Mouse (Mus musculus): ENCODE measurements around the gene Gstcd. TPM values are rescaled to one million over a fixed set of nuclear protein-coding genes. Genes with fewer than 3 reads are reported as not detected.

Gstcd gene
- polyA plus RNA-seq, 1 experiment, result 18.7 TPM

DNA sequence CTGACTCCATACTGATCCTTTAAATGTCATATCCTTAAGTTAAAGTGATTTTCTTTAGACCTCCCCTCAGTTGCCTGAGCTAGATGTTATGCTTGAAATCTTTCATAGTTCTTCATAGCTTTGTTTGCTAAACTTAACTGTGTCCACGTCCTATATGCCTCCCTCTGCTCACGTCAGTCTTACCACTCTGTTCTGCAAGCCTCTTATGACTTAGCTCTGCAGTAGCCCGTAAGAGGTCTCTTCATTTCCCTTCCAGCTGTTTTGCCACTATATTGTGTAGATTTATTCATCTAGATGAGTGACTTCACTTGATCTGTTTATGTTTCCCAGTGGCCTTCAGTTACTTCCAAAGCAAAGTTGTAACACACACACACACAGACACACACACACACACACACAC, 12.6 kb upstream of the Gstcd start:
- peaks cover 2% of the 10 kb centered on the region for H3K36me3 ChIP-seq (ENCODE audit: control insufficient read depth, insufficient read depth, low read length)
- no peak for TF ChIP-seq POLR2A (IDR thresholded peaks at IDR 0.05; ENCODE audit: control insufficient read depth, low read depth, low read length)
- TF ChIP-seq CTCF (IDR thresholded peaks at IDR 0.05; ENCODE audit: control insufficient read depth, insufficient read depth, insufficient replicate concordance, low read depth, low read length), result no peak

GRCm38 (mm10) chr3:133103768-133104167, 11.9 kb upstream of the Gstcd start:
- Histone ChIP-seq H3K27me3 (ENCODE audit: control insufficient read depth, insufficient read depth, low read length) (no peaks in the 10 kb centered on the region), H3K4me1 (ENCODE audit: control insufficient read depth, insufficient read depth, low read length) (no peaks in the 10 kb centered on the region), H3K36me3 (ENCODE audit: control insufficient read depth, insufficient read depth, low read length) (peaks cover 1% of the 10 kb centered on the region), H3K27ac (ENCODE audit: control insufficient read depth, insufficient read depth, low read depth, low read length) (no peak overlapping the region), H3K4me3 (ENCODE audit: control insufficient read depth, low read depth, low read length) (no peak overlapping the region)
- TF ChIP-seq CTCF (IDR thresholded peaks at IDR 0.05; ENCODE audit: control insufficient read depth, insufficient read depth, insufficient replicate concordance, low read depth, low read length) (no peak), POLR2A (IDR thresholded peaks at IDR 0.05; ENCODE audit: control insufficient read depth, low read depth, low read length) (no peak)

More for the DNA sequence above, 12.6 kb upstream of the Gstcd start:
- Histone ChIP-seq H3K4me3 (ENCODE audit: control insufficient read depth, low read depth, low read length) (no peak overlapping the region), H3K4me1 (ENCODE audit: control insufficient read depth, insufficient read depth, low read length) (no peaks in the 10 kb centered on the region), H3K27ac (ENCODE audit: control insufficient read depth, insufficient read depth, low read depth, low read length) (no peak overlapping the region), H3K27me3 (ENCODE audit: control insufficient read depth, insufficient read depth, low read length) (no peaks in the 10 kb centered on the region)

DNA sequence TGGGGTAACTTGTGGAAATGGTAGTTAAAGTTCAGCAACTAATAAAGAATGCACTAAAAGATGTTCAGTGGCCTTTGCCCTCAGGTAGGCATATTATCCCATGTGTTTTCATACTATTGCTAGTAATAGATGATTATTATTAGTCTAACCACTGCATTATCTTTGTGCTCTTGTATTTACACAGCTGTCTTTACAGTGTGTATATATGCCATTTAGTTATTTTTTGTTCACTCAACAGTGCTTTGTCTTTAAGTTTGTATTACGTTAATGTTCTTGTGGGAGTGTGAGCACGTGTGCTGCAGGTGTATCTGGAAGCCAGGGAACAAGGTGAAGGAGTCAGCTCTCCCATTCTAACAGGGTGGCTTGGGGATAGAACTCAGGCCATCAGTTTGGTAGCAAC, 7.1 kb upstream of the Gstcd start:
- no peak overlapping the region for H3K27ac ChIP-seq (ENCODE audit: control insufficient read depth, insufficient read depth, low read depth, low read length)
- no peaks in the 10 kb centered on the region for H3K4me1 ChIP-seq (ENCODE audit: control insufficient read depth, insufficient read depth, low read length)
- H3K4me3 ChIP-seq (ENCODE audit: control insufficient read depth, low read depth, low read length), result no peak overlapping the region
- no peaks in the 10 kb centered on the region for H3K36me3 ChIP-seq (ENCODE audit: control insufficient read depth, insufficient read depth, low read length)
- H3K27me3 ChIP-seq (ENCODE audit: control insufficient read depth, insufficient read depth, low read length), result no peaks in the 10 kb centered on the region
- TF ChIP-seq CTCF (IDR thresholded peaks at IDR 0.05; ENCODE audit: control insufficient read depth, insufficient read depth, insufficient replicate concordance, low read depth, low read length), result no peak
- no peak for TF ChIP-seq POLR2A (IDR thresholded peaks at IDR 0.05; ENCODE audit: control insufficient read depth, low read depth, low read length)

DNA sequence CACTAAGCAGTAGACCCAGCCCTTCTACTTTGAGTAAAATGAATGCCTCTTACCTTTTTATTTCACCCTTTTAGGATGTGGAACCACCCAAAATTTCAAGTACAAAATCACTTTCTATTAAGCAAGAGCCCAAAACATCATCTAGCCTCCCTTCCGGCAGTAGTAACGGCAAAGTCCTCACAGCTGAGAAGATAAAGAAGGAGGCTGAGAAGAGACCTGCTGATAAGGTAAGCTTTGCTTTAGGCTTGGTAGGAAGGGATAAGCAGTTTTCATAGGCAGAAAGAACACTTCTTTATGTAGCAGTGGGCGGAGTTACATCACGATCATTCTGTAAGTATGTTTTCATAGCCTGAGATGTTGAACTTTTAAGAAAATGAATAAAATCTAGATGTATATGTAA, 6.5 kb upstream of the Gstcd start:
- Histone ChIP-seq H3K4me1 (ENCODE audit: control insufficient read depth, insufficient read depth, low read length) (no peaks in the 10 kb centered on the region), H3K36me3 (ENCODE audit: control insufficient read depth, insufficient read depth, low read length) (no peaks in the 10 kb centered on the region), H3K27ac (ENCODE audit: control insufficient read depth, insufficient read depth, low read depth, low read length) (no peak overlapping the region), H3K4me3 (ENCODE audit: control insufficient read depth, low read depth, low read length) (no peak overlapping the region), H3K27me3 (ENCODE audit: control insufficient read depth, insufficient read depth, low read length) (no peaks in the 10 kb centered on the region)
- no peak for TF ChIP-seq POLR2A (IDR thresholded peaks at IDR 0.05; ENCODE audit: control insufficient read depth, low read depth, low read length)
- no peak for TF ChIP-seq CTCF (IDR thresholded peaks at IDR 0.05; ENCODE audit: control insufficient read depth, insufficient read depth, insufficient replicate concordance, low read depth, low read length)

DNA sequence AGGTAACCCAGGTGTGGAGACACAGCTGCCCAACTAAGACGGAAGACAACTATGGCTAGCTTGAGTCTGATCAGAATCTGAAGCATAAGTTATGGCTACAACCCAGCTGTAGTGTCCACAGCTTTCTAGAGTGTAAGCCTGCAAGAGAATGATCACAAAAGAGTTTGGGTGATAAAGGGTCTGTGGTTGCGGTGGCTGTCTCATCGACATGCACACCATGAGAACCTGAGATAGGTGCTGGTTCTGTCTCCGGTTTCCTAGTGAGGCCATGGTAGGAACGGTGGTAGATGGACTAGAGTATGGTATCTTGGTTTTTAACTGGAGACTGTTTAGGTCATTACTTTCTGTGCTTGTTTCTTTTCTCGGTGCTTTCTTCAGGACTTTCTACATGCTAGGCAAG, 6.1 kb upstream of the Gstcd start:
- H3K27ac ChIP-seq (ENCODE audit: control insufficient read depth, insufficient read depth, low read depth, low read length), result no peak overlapping the region
- no peak overlapping the region for H3K4me3 ChIP-seq (ENCODE audit: control insufficient read depth, low read depth, low read length)
- no peak for TF ChIP-seq POLR2A (IDR thresholded peaks at IDR 0.05; ENCODE audit: control insufficient read depth, low read depth, low read length)
- TF ChIP-seq CTCF (IDR thresholded peaks at IDR 0.05; ENCODE audit: control insufficient read depth, insufficient read depth, insufficient replicate concordance, low read depth, low read length), result no peak
- H3K4me1 ChIP-seq (ENCODE audit: control insufficient read depth, insufficient read depth, low read length), result no peaks in the 10 kb centered on the region
- no peaks in the 10 kb centered on the region for H3K36me3 ChIP-seq (ENCODE audit: control insufficient read depth, insufficient read depth, low read length)
- no peaks in the 10 kb centered on the region for H3K27me3 ChIP-seq (ENCODE audit: control insufficient read depth, insufficient read depth, low read length)

DNA sequence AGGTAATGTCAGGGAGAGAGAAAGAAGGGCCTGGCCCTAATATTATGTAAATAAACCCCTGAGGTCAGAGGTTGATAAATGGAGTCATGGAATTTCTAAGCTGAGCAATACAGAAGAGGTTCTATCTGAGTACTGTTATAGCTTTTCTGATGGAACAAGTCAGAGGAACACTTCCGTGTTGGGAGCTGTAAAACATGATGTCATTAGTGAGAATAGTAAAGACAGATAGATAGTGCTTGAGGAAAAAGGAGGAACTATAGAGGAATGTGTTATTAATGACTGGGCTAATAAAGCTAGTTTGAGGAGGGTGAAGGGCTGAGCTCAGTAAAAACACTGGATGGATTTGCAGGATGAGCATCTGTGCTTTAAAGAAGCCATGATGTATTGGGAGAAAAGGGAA, 2.5 kb upstream of the Gstcd start:
- no peaks in the 10 kb centered on the region for H3K4me1 ChIP-seq (ENCODE audit: control insufficient read depth, insufficient read depth, low read length)
- TF ChIP-seq POLR2A (IDR thresholded peaks at IDR 0.05; ENCODE audit: control insufficient read depth, low read depth, low read length) (no peak), CTCF (IDR thresholded peaks at IDR 0.05; ENCODE audit: control insufficient read depth, insufficient read depth, insufficient replicate concordance, low read depth, low read length) (no peak)

GRCm38 (mm10) chr3:133092936-133093335, 1.1 kb upstream of the Gstcd start:
- H3K4me3 ChIP-seq (ENCODE audit: control insufficient read depth, low read depth, low read length), result no peak overlapping the region
- no peaks in the 10 kb centered on the region for H3K27me3 ChIP-seq (ENCODE audit: control insufficient read depth, insufficient read depth, low read length)
- H3K36me3 ChIP-seq (ENCODE audit: control insufficient read depth, insufficient read depth, low read length), result no peaks in the 10 kb centered on the region
- TF ChIP-seq CTCF (IDR thresholded peaks at IDR 0.05; ENCODE audit: control insufficient read depth, insufficient read depth, insufficient replicate concordance, low read depth, low read length), result no peak
- TF ChIP-seq POLR2A (IDR thresholded peaks at IDR 0.05; ENCODE audit: control insufficient read depth, low read depth, low read length), result no peak
- no peaks in the 10 kb centered on the region for H3K4me1 ChIP-seq (ENCODE audit: control insufficient read depth, insufficient read depth, low read length)
- H3K27ac ChIP-seq (ENCODE audit: control insufficient read depth, insufficient read depth, low read depth, low read length), result no peak overlapping the region

More for the DNA sequence above, 2.5 kb upstream of the Gstcd start:
- H3K4me3 ChIP-seq (ENCODE audit: control insufficient read depth, low read depth, low read length), result no peak overlapping the region
- H3K36me3 ChIP-seq (ENCODE audit: control insufficient read depth, insufficient read depth, low read length), result no peaks in the 10 kb centered on the region
- no peaks in the 10 kb centered on the region for H3K27me3 ChIP-seq (ENCODE audit: control insufficient read depth, insufficient read depth, low read length)
- no peak overlapping the region for H3K27ac ChIP-seq (ENCODE audit: control insufficient read depth, insufficient read depth, low read depth, low read length)

All from testis, adult 2 months (tissue).